Mouse (Mus musculus) kidney, embryonic 16.5 days (tissue): ENCODE measurements around the gene Tcstv1. TPM values are rescaled to one million over a fixed set of nuclear protein-coding genes. Genes with fewer than 3 reads are reported as not detected.
"Not testable (repeated sequence)": the region's sequence is repeated elsewhere in the genome, so short reads cannot be mapped to it uniquely, and the experiment has no call there.

ENCODE experiments used
- ATAC-seq: fragments of 200-750 bp; cut with Nextera tagmentation; 2 replicates; pipeline ENCODE4 v1.8.0; 2017; ENCODE audit warnings: moderate TSS enrichment; ENCODE audit not compliant: low FRiP score, low TSS enrichment
- H3K27ac ChIP-seq: fragments of 300-500 bp; sonication (generic); 2 replicates; pipeline ENCODE4 v1.5.1; 2014; ENCODE audit warnings: low read length
- H3K27me3 ChIP-seq: fragments of 300-500 bp; sonication (generic); 2 replicates; pipeline ENCODE4 v1.6.1; 2014; ENCODE audit warnings: low read length, control low read depth, mixed read lengths; ENCODE audit not compliant: insufficient read depth
- H3K36me3 ChIP-seq: fragments of 300-500 bp; sonication (generic); 2 replicates; pipeline ENCODE4 v1.6.1; 2014; ENCODE audit warnings: low read length, control low read depth, mixed read lengths; ENCODE audit not compliant: insufficient read depth
- H3K4me1 ChIP-seq: fragments of 300-500 bp; sonication (generic); 2 replicates; pipeline ENCODE4 v1.6.1; 2014; ENCODE audit warnings: low read length, control low read depth, mixed read lengths; ENCODE audit not compliant: insufficient read depth
- H3K4me2 ChIP-seq: fragments of 300-500 bp; sonication (generic); replicated peaks from 2 replicates; pipeline ENCODE4 v1.6.1; 2014; ENCODE audit warnings: low read depth, low read length
- H3K4me3 ChIP-seq: fragments of 300-500 bp; sonication (generic); 2 replicates; pipeline ENCODE4 v1.5.1; 2014; ENCODE audit warnings: mild to moderate bottlenecking, low read length
- H3K9ac ChIP-seq: fragments of 300-500 bp; sonication (generic); replicated peaks from 2 replicates; pipeline ENCODE4 v1.6.1; 2014; ENCODE audit warnings: low read length
- H3K9me3 ChIP-seq: fragments of 300-500 bp; sonication (generic); 2 replicates; pipeline ENCODE4 v1.6.1; 2016; ENCODE audit warnings: low read length, control low read depth
- WGBS: fragments of 180-500 bp; shearing (Covaris S2); extraction: QIAGEN DNeasy Blood & Tissue Kit; methylation state at CpG from one replicate; pipeline ENCODE4 v1.1.7; 2014; 5-methylcytosine and 5-hydroxymethylcytosine counted together
- polyA plus RNA-seq: library from polyadenylated mRNA; unstranded; fragments of >200 nt; fragmentation: Nextera tagmentation; extraction: Ambion mirVana; gene quantifications from 2 replicates; pipeline ENCODE4 v1.2.1, GENCODE M21; 2015

Gene Tcstv1
- polyA plus RNA-seq: not detected in 2 replicates

DNA sequence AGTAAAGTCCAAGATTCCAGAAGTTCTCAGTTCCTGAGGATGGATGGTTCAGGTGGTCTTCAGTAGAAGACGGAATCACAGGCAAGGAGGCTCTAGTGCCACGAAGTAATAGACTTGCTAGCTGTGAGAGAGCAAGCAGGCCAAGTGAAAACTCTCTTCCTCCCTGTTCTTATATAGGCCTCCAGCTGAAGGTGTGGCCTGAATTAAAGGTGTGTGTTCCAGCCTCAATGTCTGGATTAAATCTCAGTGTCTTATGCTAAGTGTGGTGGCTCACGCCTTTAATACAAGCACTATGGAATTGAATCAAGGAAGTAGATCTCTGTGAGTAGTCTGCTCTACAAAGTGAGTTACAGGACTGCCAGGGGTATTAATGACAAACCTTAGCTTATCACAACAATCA is at the start of gene Tcstv1:
Tcstv1 (minus strand) TSS at position 101 of the 400 bp plus-strand sequence.
- H3K27me3 ChIP-seq, H3K9ac ChIP-seq, H3K4me2 ChIP-seq, H3K4me3 ChIP-seq, H3K4me1 ChIP-seq, H3K9me3 ChIP-seq, H3K36me3 ChIP-seq, H3K27ac ChIP-seq, ATAC-seq: not testable (repeated sequence)
- 80% methylated on average over 3 of the region's 3 CpGs for WGBS

DNA sequence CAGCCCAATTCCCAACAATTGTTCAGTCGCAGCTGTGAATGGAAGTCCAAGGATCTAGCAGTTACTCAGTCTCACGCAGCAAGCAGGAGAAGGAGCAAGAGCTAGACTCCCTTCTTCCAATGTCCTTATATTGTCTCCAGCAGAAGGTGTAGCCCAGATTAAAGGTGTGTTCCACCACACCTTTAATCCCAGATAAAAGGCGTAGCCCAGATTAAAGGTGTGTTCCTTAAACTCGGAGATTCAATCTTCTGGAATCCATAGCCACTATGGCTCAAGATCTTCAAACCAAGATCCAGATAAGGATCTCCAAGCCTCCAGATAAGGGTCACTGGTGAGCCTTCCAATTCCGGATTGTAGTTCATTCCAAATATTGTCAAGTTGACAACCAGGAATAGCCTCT is 34.6 kb upstream of the Tcstv1 start, which contains the start of gene Gm21761:
Gm21761 (minus strand) TSS at position 101 of the 400 bp plus-strand sequence.
- not testable (repeated sequence) for H3K9ac ChIP-seq, ATAC-seq, H3K4me2 ChIP-seq, H3K27ac ChIP-seq, H3K27me3 ChIP-seq, H3K36me3 ChIP-seq, H3K9me3 ChIP-seq, H3K4me3 ChIP-seq, H3K4me1 ChIP-seq
- no CpG with 5 or more reads among the region's 5 CpGs for WGBS

DNA sequence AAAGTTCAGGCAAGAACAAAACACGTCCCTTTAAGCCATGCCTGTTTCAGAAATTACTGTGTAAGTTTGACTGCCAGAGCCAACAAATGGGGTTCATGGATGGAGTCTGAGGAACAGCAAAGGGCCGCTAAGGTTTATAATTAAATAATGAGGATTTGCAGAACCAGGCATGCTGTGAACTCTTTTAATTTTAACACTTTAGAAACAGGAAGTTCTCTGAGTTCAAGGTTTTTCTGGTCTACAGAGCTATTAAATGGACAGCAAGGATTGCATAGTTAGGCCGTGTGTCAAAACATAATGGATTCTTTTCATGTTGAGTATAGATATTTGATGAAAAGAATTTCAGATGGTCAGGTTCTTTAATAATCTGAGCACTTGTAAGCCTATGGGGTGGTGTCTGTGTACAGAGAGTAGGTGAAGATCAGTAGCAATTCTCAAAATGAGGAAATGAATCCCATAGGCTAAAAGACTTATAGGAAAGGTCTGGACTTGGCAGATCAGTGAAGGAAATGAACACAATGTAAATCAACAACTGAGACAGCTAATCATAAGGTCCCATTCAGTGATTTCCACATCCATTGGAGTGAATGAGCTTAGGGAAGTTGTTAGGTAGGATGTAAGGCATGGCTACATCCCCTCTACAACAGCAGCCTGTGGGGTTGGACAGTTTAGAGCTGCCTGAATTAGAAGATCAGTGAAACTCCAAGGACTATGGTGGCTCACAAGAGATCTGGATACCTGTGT is 30.2 kb upstream of the Tcstv1 start:
- H3K4me3 ChIP-seq, ATAC-seq: not testable (repeated sequence)
- 71% methylated on average over 2 of the region's 3 CpGs for WGBS

DNA sequence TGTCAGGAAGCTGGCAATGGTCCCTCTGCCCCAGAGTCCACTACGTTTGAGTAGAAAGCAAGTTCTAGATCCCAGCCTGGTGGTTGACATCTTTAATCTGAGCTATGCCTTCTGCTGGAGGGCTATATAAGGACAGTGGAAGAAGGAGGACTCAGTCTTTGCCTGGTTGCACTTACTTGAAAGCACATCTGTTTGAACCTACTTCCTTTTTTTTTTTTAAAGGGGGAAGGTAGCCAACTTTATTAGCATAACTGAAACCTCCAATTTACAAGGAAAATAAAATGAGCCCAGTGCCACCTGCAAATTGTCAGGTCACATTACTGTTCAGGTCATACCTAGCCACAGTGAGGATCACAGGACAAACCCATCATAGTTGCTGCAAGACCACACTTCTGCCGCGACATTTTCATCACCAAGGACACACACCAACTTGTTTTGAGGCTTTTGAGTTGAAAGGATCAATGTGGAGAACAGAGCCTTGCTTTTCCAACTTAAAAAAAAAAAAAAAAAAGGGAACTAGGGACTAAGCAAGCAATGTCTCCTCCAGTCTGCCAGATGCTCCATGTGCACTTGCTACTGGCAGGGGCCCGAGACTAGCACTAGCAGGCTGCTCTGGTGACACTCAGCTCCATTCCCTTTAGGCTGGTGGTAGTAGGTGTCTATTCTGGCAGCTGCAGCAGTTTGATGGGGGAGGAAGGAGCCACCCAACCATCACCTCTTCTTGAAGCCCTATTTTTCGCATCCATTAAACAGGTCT is 22.6 kb upstream of the Tcstv1 start:
- H3K27ac ChIP-seq: not testable (repeated sequence)

More for the DNA sequence above, 30.2 kb upstream of the Tcstv1 start:
- not testable (repeated sequence) for H3K9me3 ChIP-seq, H3K27me3 ChIP-seq, H3K36me3 ChIP-seq, H3K4me2 ChIP-seq, H3K4me1 ChIP-seq, H3K9ac ChIP-seq, H3K27ac ChIP-seq

DNA sequence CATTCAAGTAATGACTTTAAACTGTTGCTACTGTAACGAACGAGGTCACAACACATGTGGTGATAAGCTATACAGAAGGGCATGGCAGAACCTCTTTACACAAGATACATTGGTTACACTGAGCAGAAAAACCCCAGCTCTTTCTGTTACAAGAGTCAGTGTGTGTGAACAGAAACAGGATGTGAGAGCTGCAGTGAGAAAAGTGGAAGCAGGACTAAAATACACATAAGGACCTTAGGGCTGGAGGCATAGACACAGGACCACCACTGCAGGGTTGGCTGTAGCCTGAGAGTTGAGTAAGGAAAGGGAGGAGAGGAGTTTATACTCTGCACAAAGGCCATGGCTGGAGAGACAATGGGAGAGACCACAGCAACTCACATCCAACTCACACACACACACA is 21.9 kb upstream of the Tcstv1 start:
- H3K36me3 ChIP-seq, H3K27ac ChIP-seq, ATAC-seq, H3K4me2 ChIP-seq, H3K4me3 ChIP-seq, H3K9ac ChIP-seq, H3K9me3 ChIP-seq, H3K4me1 ChIP-seq, H3K27me3 ChIP-seq: not testable (repeated sequence)
- 73% methylated on average over 2 of the region's 2 CpGs for WGBS

More for the DNA sequence above, 22.6 kb upstream of the Tcstv1 start:
- WGBS: 80% methylated on average over 4 of the region's 5 CpGs
- not testable (repeated sequence) for H3K9ac ChIP-seq, H3K9me3 ChIP-seq, H3K4me2 ChIP-seq, H3K4me3 ChIP-seq, ATAC-seq, H3K36me3 ChIP-seq, H3K4me1 ChIP-seq, H3K27me3 ChIP-seq

DNA sequence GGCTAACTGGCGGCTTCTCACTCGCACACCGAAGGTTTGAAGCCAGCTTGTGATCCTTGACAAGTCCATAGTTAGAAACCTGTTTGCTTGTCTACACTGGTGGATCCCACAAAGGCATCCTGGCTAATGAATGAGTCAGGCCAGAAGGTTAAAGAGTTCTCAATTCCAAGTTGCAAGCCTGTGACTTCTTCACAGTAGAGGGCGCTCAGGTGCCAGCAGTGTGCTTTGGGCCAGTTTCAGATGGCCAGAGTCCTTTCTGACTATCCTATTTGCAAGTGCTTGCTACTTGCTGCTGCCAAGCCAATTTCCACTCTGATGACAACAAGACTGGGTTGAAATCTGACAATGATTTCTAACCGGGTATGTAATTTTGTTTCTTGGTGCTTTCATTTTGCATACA is 4.0 kb upstream of the Tcstv1 start:
- H3K36me3 ChIP-seq, H3K9ac ChIP-seq, H3K4me1 ChIP-seq, H3K4me3 ChIP-seq, H3K27ac ChIP-seq, ATAC-seq, H3K9me3 ChIP-seq, H3K27me3 ChIP-seq, H3K4me2 ChIP-seq: not testable (repeated sequence)
- WGBS: 80% methylated on average over 4 of the region's 5 CpGs

DNA sequence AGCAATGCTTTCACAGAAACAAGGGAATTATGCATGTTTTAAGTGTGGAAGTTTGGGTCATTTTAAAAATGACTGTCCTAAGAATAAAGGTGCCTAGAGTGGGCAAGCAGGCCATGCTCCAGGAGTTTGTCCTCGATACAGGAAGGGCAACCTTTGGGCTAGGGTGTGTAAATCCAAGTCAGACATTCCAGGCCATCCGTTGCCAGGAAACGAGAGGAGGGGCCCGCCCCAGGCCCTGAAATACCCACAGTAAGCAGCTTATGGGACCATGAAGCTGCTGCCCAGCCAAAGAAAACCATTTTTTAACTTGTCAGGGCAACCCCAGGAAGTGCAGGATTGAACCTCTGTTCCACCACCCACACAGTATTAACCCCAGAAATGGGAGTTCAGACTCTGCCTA is 7.7 kb downstream of the Tcstv1 start:
- ATAC-seq, H3K36me3 ChIP-seq, H3K4me3 ChIP-seq, H3K4me1 ChIP-seq, H3K9ac ChIP-seq, H3K27me3 ChIP-seq, H3K9me3 ChIP-seq, H3K4me2 ChIP-seq, H3K27ac ChIP-seq: not testable (repeated sequence)
- 38% methylated on average over 4 of the region's 4 CpGs for WGBS

DNA sequence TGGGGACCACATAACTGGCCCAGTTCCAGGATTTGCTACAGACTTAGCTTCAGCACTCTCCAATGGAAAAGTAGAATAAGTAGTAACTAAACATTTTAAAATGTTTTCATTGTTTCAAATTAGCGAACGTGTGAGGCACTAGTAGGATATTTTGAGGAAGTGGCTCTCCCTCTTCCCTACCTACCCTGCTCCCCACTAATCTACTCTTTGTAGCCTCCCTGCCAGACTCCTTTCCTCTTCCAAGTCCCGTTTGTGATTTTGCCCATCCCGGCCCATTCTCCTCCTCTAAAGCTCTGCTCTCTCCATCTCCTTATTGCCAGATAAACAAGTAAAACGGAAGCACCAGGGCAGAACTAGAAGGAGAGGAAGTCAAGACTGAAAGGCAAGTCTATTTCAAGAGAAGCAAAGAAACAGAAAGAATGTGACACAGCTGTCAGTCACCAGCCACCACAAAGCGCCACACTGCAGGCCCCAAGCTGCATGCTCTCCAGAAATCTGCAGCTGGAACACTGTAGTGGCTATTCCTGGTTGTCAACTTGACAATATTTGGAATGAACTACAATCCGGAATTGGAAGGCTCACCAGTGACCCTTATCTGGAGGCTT is 30.1 kb downstream of the Tcstv1 start:
- H3K9ac ChIP-seq, H3K4me2 ChIP-seq, H3K27me3 ChIP-seq, H3K4me1 ChIP-seq, H3K4me3 ChIP-seq, ATAC-seq, H3K9me3 ChIP-seq, H3K36me3 ChIP-seq, H3K27ac ChIP-seq: not testable (repeated sequence)
- WGBS: 77% methylated on average over 5 of the region's 7 CpGs

DNA sequence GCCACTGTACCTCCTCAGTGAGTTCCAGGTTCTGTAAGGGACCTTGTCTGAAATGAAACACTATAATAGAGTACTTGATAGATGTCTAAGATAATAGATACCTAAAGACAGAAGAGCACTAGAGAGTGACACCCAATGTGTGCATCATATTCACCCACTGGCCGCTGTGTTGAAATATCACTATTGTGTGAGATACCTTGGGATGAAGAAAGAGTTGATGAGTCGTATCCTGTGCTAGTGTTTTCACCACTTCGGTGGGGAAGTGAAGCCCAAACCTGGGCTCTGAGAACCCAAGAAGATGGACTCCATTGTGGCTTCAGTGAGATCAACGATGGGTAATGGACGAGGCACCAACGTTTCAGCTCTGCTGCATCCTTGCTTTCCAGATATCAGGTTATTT is 32.2 kb downstream of the Tcstv1 start:
- H3K27me3 ChIP-seq, H3K27ac ChIP-seq, H3K9ac ChIP-seq, ATAC-seq, H3K4me1 ChIP-seq, H3K4me2 ChIP-seq, H3K36me3 ChIP-seq, H3K9me3 ChIP-seq, H3K4me3 ChIP-seq: not testable (repeated sequence)
- WGBS: no CpG with 5 or more reads among the region's 6 CpGs
